Mouse (Mus musculus) G1E (cell line): ENCODE results near the gene Gm21750.

ENCODE experiments used
- CTCF ChIP-seq: IDR thresholded peaks from 2 replicates; pipeline ENCODE4 v1.5.1; 2012; ENCODE audit warnings: low read depth, low read length, inconsistent platforms, mixed read lengths
- POLR2AphosphoS5 ChIP-seq: IDR thresholded peaks from 2 replicates; pipeline ENCODE4 v1.6.1; 2012; ENCODE audit warnings: low read depth, low read length, inconsistent platforms; ENCODE audit not compliant: insufficient replicate concordance

- no peak for TF ChIP-seq CTCF
- TF ChIP-seq POLR2AphosphoS5 = no peak
These were observed 35.6 kb upstream of the Gm21750 start for GRCm38 (mm10) chr14:73625469-73625868.
